Mouse (Mus musculus) liver, postnatal 0 days (tissue): ENCODE data around the gene Reln. TPM values are rescaled to one million over a fixed set of nuclear protein-coding genes. Genes with fewer than 3 reads are reported as not detected.

Experiments
- ATAC-seq: fragments of 200-750 bp; cut with Nextera tagmentation; 2 replicates; pipeline ENCODE4 v1.8.0; 2017; ENCODE audit warnings: mild to moderate bottlenecking, moderate library complexity
- DNase-seq: peaks from one replicate; pipeline ENCODE4 v3.0.0-alpha.2; 2016
- H3K27ac ChIP-seq: fragments of 300-500 bp; sonication (generic); 2 replicates; pipeline ENCODE4 v1.5.1; 2014; ENCODE audit warnings: antibody characterized with exemption, moderate library complexity, mild to moderate bottlenecking, low read depth
- H3K27me3 ChIP-seq: fragments of 300-500 bp; sonication (generic); 2 replicates; pipeline ENCODE4 v1.6.1; 2014; ENCODE audit warnings: low read length, control low read depth, mixed read lengths; ENCODE audit not compliant: insufficient read depth
- H3K36me3 ChIP-seq: fragments of 300-500 bp; sonication (generic); replicated peaks from 2 replicates; pipeline ENCODE4 v1.6.1; 2014; ENCODE audit warnings: mild to moderate bottlenecking, control low read depth, low read length, moderate library complexity, mixed read lengths; ENCODE audit not compliant: insufficient read depth
- H3K4me1 ChIP-seq: fragments of 300-500 bp; sonication (generic); 2 replicates; pipeline ENCODE4 v1.6.1; 2014; ENCODE audit warnings: antibody characterized with exemption, mild to moderate bottlenecking, control low read depth; ENCODE audit not compliant: insufficient read depth
- H3K4me2 ChIP-seq: fragments of 300-500 bp; sonication (generic); 2 replicates; pipeline ENCODE4 v1.6.1; 2014; ENCODE audit warnings: low read depth, mild to moderate bottlenecking, low read length, moderate library complexity, mixed read lengths
- H3K4me3 ChIP-seq: fragments of 300-500 bp; sonication (generic); 2 replicates; pipeline ENCODE4 v1.5.1; 2014; ENCODE audit warnings: low read depth, low read length
- H3K9ac ChIP-seq: fragments of 300-500 bp; sonication (generic); replicated peaks from 2 replicates; pipeline ENCODE4 v1.6.1; 2014; ENCODE audit warnings: mild to moderate bottlenecking, moderate library complexity
- H3K9me3 ChIP-seq: fragments of 300-500 bp; sonication (generic); 2 replicates; pipeline ENCODE4 v1.6.1; 2016; ENCODE audit warnings: mild to moderate bottlenecking, control low read depth, low read length, mixed read lengths
- CTCF ChIP-seq: sonication (generic); IDR thresholded peaks from 2 replicates; pipeline ENCODE4 v1.5.1; 2016; ENCODE audit warnings: antibody characterized with exemption, low read depth
- EP300 ChIP-seq: IDR thresholded peaks from 2 replicates; pipeline ENCODE4 v1.6.1; 2016; ENCODE audit warnings: antibody characterized with exemption, low read depth, mild to moderate bottlenecking
- WGBS: fragments of 180-500 bp; shearing (Covaris S2); extraction: QIAGEN DNeasy Blood & Tissue Kit; methylation state at CpG from one replicate; pipeline ENCODE4 v1.1.7; 2014; ENCODE audit not compliant: insufficient replicate concordance; 5-methylcytosine and 5-hydroxymethylcytosine counted together
- polyA plus RNA-seq: library from polyadenylated mRNA; unstranded; fragments of >200 nt; fragmentation: Nextera tagmentation; extraction: Ambion mirVana; gene quantifications from 2 replicates; pipeline ENCODE4 v1.2.1, GENCODE M21; 2015

The Reln gene
- polyA plus RNA-seq, 1 experiment from 2014 or later, result 16.8 TPM

DNA sequence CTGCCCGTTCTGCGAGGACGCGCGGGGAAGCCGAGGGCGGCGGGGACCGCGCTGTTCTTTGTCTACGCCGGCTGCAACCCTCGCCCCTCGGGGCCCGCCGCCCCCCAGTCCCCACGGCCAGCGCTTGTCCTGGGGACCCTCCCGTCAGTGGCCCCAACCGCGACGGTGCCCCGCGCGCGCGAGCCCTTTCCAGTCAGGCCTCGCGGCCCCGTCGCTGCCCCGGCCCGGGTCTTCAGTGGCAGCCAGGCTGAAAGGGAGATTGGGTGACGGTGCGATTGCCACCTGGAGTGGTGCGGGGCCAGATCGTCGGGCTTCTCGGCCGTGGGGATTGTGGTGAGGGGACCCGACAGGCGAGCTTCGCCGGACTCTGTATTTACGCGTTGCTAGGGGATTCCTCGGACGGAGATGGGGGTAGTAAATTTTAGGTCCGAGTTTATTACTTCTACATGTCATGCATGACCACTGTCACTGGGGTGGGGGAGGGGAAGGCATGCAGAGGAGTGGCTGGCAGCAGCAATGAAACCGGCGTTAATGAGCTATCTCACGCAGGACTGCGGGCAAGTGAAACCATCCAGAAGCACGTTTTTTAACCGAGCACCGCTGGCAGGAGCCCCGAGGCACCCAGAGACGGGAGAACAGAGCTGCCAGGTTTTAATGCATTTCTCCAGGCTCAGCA, 612 bp upstream of the Reln start:
- Histone ChIP-seq H3K9me3 (no peaks in the 10 kb centered on the region), H3K4me1 (peaks cover 32% of the 10 kb centered on the region), H3K4me2 (peak overlapping the region; percentile 83), H3K27ac (peak overlapping the region; percentile 75), H3K4me3 (peak overlapping the region; percentile 80), H3K27me3 (peaks cover 40% of the 10 kb centered on the region), H3K36me3 (no peaks in the 10 kb centered on the region), H3K9ac (peak overlapping the region; percentile 81)
- ATAC-seq, result peak; percentile 25
- DNase-seq, result peak; percentile 74
- no peak for TF ChIP-seq EP300
- TF ChIP-seq CTCF, result no peak
- under 1% methylated on average over 58 of the region's 58 CpGs for WGBS

DNA sequence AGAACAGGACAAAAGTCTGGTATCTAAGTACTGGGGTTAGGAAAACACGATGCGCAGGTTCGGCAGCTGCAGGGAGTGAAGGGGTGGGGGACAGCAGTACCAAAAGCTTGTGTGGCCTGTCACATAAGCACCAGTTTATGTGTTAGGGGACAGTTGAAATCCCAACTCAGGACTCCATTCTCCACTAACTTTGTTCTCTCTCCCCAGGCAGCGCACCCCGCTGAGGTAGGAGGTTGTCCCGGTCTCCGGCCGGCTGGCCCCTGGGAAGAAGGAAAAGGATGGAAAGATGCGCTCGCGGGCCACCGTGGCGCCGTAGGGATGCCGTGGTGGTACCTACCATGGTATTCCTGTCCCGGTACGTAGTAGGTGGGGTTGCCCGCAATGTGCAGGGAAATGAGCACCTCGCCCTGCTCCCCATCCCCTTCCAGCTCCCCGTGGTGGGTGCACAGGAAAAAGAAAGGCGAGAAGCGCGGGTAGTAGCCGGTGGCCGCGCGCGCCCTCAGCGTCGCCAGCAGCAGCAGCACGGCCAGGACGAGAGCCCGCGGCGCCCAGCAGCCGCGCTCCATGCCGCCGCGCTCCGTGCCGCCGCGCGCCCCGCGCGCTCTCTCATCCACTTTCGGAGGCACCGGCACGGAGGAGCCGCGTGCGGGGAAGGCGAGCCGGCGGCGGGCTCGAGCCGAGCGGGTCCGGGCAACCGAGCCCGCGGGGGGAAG, 503 bp downstream of the Reln start:
- ATAC-seq (peak; percentile 30), DNase-seq (no peak)
- H3K9me3 ChIP-seq, result no peaks in the 10 kb centered on the region
- H3K27ac ChIP-seq, result peak overlapping the region; percentile 75; the same call in 1 of the 2 replicates
- peaks cover 24% of the 10 kb centered on the region for H3K4me1 ChIP-seq
- no peak for TF ChIP-seq CTCF
- no peak for TF ChIP-seq EP300
- H3K9ac ChIP-seq, result peak overlapping the region; percentile 81
- 3% methylated on average over 65 of the region's 65 CpGs for WGBS
- peaks cover 40% of the 10 kb centered on the region for H3K27me3 ChIP-seq
- H3K4me3 ChIP-seq, result peak overlapping the region; percentile 80
- H3K36me3 ChIP-seq, result no peaks in the 10 kb centered on the region
- H3K4me2 ChIP-seq, result peak overlapping the region; percentile 83

DNA sequence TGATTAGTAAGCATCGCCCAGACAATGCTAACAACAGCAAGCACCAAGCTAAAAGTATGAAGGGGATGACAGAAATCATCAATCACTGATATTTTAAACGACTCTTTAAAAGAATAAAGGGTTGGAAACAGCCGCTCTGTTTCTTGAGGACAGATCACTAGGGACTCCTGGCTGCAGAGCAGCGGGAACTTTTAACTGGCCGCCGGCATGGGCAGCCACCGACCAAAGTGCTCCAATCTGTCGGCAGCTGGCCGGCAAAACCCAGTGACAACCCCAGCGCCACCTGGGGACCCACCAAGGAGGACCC, 1.0 kb downstream of the Reln start:
- Histone ChIP-seq H3K4me2 (peak overlapping the region; percentile 83), H3K9ac (peak overlapping the region; percentile 81; the same call in 1 of the 2 replicates), H3K36me3 (no peaks in the 10 kb centered on the region), H3K9me3 (no peaks in the 10 kb centered on the region), H3K4me1 (peaks cover 22% of the 10 kb centered on the region), H3K27ac (no peak overlapping the region), H3K27me3 (peaks cover 40% of the 10 kb centered on the region), H3K4me3 (peak overlapping the region; percentile 80)
- DNase-seq (peak; percentile 39), ATAC-seq (no peak)
- TF ChIP-seq EP300 (no peak), CTCF (no peak)
- WGBS, result 4% methylated on average over 10 of the region's 10 CpGs

DNA sequence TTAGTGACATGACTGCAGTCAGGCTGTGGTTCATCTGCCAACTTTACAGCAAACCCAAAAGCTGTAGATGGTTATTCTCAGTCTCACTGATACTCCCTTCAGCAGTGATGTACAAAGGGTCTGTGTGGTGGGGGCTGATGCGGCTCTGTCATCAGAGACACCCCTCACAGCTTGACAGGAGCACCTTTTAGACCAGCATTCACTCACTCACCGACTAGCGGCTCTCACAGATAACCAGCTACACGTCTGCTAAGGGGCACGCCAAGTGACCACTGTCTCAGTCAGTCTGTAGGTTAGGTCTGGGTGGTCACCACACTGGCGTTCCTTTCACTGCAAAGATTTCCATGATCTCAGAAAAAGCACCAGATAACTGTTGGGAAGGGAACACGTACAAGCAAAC, 2.0 kb downstream of the Reln start:
- DNase-seq, result no peak

DNA sequence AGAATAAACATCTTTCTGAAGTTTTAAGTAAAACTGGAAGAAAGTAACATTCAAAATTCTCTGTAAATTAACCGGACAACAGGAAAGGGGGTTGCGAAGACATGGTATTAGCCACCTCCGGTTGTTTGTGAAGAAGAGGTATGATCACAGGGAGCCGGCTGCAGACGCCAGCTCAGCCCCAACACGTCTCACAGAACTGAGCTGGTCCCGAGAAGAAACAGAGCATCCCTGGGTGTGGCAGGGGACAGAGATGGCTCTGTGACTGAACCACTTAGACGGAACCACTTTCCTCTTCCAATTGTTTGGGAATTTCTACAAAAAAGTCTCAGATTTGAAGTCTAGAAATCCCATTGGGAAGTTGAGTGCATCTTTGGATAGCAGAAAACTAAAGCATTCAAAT, 3.5 kb downstream of the Reln start:
- Histone ChIP-seq H3K27ac (no peak overlapping the region), H3K4me1 (peaks cover 11% of the 10 kb centered on the region), H3K9ac (no peak overlapping the region), H3K4me3 (no peak overlapping the region), H3K27me3 (peaks cover 40% of the 10 kb centered on the region), H3K9me3 (no peaks in the 10 kb centered on the region), H3K4me2 (no peak overlapping the region; the same call in 1 of the 2 replicates), H3K36me3 (no peaks in the 10 kb centered on the region)
- no peak for TF ChIP-seq EP300
- no peak for TF ChIP-seq CTCF
- DNase-seq (no peak), ATAC-seq (no peak)
- WGBS, result 74% methylated on average over 8 of the region's 8 CpGs

More for the DNA sequence above, 2.0 kb downstream of the Reln start:
- WGBS, result 47% methylated on average over 7 of the region's 7 CpGs
- no peaks in the 10 kb centered on the region for H3K36me3 ChIP-seq
- H3K4me2 ChIP-seq, result peak overlapping the region; percentile 33
- no peak overlapping the region; the same call in 1 of the 2 replicates for H3K9ac ChIP-seq
- no peaks in the 10 kb centered on the region for H3K9me3 ChIP-seq
- no peak for ATAC-seq
- peak overlapping the region; percentile 80 for H3K4me3 ChIP-seq
- H3K4me1 ChIP-seq, result peaks cover 21% of the 10 kb centered on the region
- peaks cover 40% of the 10 kb centered on the region for H3K27me3 ChIP-seq
- no peak for TF ChIP-seq EP300
- TF ChIP-seq CTCF, result no peak
- H3K27ac ChIP-seq, result no peak overlapping the region

DNA sequence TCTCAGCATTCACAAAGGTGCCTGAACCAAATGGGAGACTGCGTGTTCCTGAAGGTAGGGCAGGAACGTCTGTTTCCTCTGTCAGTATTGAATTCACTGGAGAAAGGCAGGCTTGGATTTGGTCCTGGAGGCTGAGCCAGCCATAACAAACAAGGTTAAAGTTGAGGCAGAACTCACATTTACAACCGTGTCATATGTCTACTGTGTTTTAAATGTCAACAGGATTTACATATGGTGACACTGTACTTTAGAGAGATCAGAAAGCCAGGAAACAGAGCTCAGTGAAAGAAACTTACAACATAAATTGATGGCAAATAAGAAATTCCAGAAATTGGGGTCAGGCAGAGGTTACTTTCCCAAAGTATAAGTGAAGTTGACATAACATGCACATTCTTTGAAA, 9.1 kb downstream of the Reln start:
- ATAC-seq (no peak), DNase-seq (no peak)
- Histone ChIP-seq H3K36me3 (no peaks in the 10 kb centered on the region), H3K4me1 (no peaks in the 10 kb centered on the region), H3K4me3 (no peak overlapping the region), H3K4me2 (no peak overlapping the region), H3K27ac (no peak overlapping the region), H3K27me3 (0 out of 2 replicates have a peak, but pooled peaks cover under 1% of the 10 kb centered on the region), H3K9me3 (0 out of 2 replicates have a peak, but pooled peaks cover 3% of the 10 kb centered on the region), H3K9ac (no peak overlapping the region)
- no peak for TF ChIP-seq EP300
- TF ChIP-seq CTCF, result no peak
- WGBS, result 41% methylated on average over 3 of the region's 3 CpGs
